In the genomic region with DNA sequence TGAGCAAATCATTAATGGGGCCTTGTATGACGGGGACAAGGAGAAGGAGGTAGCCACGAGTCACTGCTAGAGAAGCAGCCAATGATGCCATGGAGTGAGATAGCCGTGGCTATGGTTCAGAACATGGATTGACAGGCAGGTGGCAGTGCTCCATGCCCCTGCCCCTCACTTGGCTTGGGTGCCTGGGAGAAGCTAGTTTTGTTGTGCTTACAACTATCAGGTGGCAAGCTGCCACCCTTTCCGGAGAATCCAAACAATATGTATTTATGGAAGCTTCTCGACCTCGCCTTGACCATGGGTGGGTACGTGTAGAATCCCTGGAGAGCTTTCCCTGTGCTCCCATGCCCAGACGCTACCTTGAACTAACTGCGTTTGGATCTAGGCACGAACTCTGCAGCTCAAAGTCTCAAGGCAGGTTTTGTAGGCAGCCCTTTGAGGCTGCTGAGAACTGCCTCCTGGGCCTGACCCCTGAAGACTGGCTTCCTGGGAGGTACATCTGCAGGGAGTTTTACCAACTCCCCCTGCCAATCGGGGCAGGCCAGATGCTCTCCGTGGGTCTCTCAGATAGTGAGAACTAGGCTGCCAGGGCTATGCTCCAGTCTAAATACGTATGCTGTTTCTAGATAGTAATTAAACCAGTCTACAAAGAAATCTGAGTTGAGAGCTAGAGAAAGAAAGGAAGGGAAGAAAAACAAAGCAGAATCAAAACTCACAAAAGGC, we compare ENCODE assay signal across 8 mouse cellular contexts. TPM values are rescaled to one million over a fixed set of nuclear protein-coding genes. Genes with fewer than 3 reads are reported as not detected.
DNase-seq lines count a peak whose midpoint lies in the region; ATAC-seq and TF ChIP-seq lines count a peak whose summit lies in the region.

No protein-coding gene starts in this region.

- H3K27ac ChIP-seq in heart, adult 2 months, result peak overlapping the region; percentile 51
- H3K27ac ChIP-seq in heart, embryonic 11.5 days (ENCODE audit: low read depth, low read length), result no peak overlapping the region
- H3K27ac ChIP-seq in hindbrain, embryonic 15.5 days (replicated peaks), result peak overlapping the region; percentile 58
- peak overlapping the region; percentile 54; the same call in 1 of the 2 replicates for H3K27ac ChIP-seq in midbrain, embryonic 12.5 days (replicated peaks)

- H3K4me3 ChIP-seq in heart, adult 2 months, result no peak overlapping the region
- H3K4me3 ChIP-seq in heart, embryonic 11.5 days (ENCODE audit: low read depth, low read length), result no peak overlapping the region
- H3K4me3 ChIP-seq in hindbrain, embryonic 15.5 days, result no peak overlapping the region
- no peak overlapping the region for H3K4me3 ChIP-seq in midbrain, embryonic 12.5 days

- intact Hi-C loops in heart, adult 2 months (cut with DNase I), result no loop called here
- intact Hi-C loops in gastrocnemius, postnatal 36 days (cut with DNase I), result no loop called here

- H3K4me1 ChIP-seq in heart, adult 2 months (ENCODE audit: control insufficient read depth, insufficient read depth, low read length), result peaks cover 25% of the 10 kb centered on the region
- peaks cover 45% of the 10 kb centered on the region for H3K4me1 ChIP-seq in heart, embryonic 11.5 days (ENCODE audit: control insufficient read depth, insufficient read depth, low read length)
- H3K4me1 ChIP-seq in hindbrain, embryonic 15.5 days (replicated peaks), result peaks cover 40% of the 10 kb centered on the region
- peaks cover 40% of the 10 kb centered on the region for H3K4me1 ChIP-seq in midbrain, embryonic 12.5 days

- H3K36me3 ChIP-seq in heart, adult 2 months (ENCODE audit: control insufficient read depth, insufficient read depth, low read length), result no peaks in the 10 kb centered on the region
- H3K36me3 ChIP-seq in heart, embryonic 11.5 days (ENCODE audit: control insufficient read depth, insufficient read depth, low read length), result no peaks in the 10 kb centered on the region
- no peaks in the 10 kb centered on the region for H3K36me3 ChIP-seq in hindbrain, embryonic 15.5 days
- H3K36me3 ChIP-seq in midbrain, embryonic 12.5 days, result no peaks in the 10 kb centered on the region

- H3K9me3 ChIP-seq in heart, embryonic 11.5 days (replicated peaks; ENCODE audit: control insufficient read depth, low read length), result no peaks in the 10 kb centered on the region
- H3K9me3 ChIP-seq in hindbrain, embryonic 15.5 days, result no peaks in the 10 kb centered on the region
- no peaks in the 10 kb centered on the region for H3K9me3 ChIP-seq in midbrain, embryonic 12.5 days

- 24% methylated on average over 13 of the region's 13 CpGs for WGBS in heart, adult 2 months
- 68% methylated on average over 13 of the region's 13 CpGs for WGBS in heart, embryonic 11.5 days (ENCODE audit: insufficient replicate concordance)
- WGBS in hindbrain, embryonic 15.5 days, result 45% methylated on average over 13 of the region's 13 CpGs
- WGBS in midbrain, embryonic 12.5 days, result 78% methylated on average over 13 of the region's 13 CpGs

- H3K9ac ChIP-seq in heart, adult 2 months (ENCODE audit: low read depth, low read length), result no peak overlapping the region
- no peak overlapping the region for H3K9ac ChIP-seq in heart, embryonic 11.5 days (ENCODE audit: low read depth, low read length)
- no peak overlapping the region for H3K9ac ChIP-seq in hindbrain, embryonic 15.5 days
- no peak overlapping the region for H3K9ac ChIP-seq in midbrain, embryonic 12.5 days (replicated peaks)

- H3K27me3 ChIP-seq in heart, adult 2 months (ENCODE audit: control insufficient read depth, insufficient read depth, low read length), result no peaks in the 10 kb centered on the region
- peaks cover 50% of the 10 kb centered on the region for H3K27me3 ChIP-seq in heart, embryonic 11.5 days (ENCODE audit: control insufficient read depth, insufficient read depth, low read length)
- no peaks in the 10 kb centered on the region for H3K27me3 ChIP-seq in hindbrain, embryonic 15.5 days
- H3K27me3 ChIP-seq in midbrain, embryonic 12.5 days, result no peaks in the 10 kb centered on the region

- TF ChIP-seq CTCF in heart, adult 2 months (IDR thresholded peaks at IDR 0.05), result peak; percentile 52

- H3K4me2 ChIP-seq in heart, embryonic 11.5 days, result no peak overlapping the region
- H3K4me2 ChIP-seq in hindbrain, embryonic 15.5 days, result peak overlapping the region; percentile 5; the same call in 1 of the 2 replicates
- no peak overlapping the region for H3K4me2 ChIP-seq in midbrain, embryonic 12.5 days (replicated peaks)

- H3K79me2 ChIP-seq in heart, adult 2 months (replicated peaks; ENCODE audit: control insufficient read depth, insufficient read depth, low read length), result no peaks in the 10 kb centered on the region

- no peak for TF ChIP-seq EP300 in heart, adult 2 months (IDR thresholded peaks at IDR 0.05; ENCODE audit: insufficient read depth, low read depth, low read length)

- peak in 1 of 2 experiments; percentile 49 for DNase-seq in heart, adult 2 months
- no peak for DNase-seq in gastrocnemius, postnatal 36 days
- no peak for DNase-seq in thymus, postnatal 10 days (ENCODE audit: low spot score in 2 of 2)
- no peak for DNase-seq in gastrocnemius, postnatal 25 days

- ATAC-seq in heart, embryonic 11.5 days (replicated peaks; ENCODE audit: insufficient number of reproducible peaks, low FRiP score, low TSS enrichment), result no peak
- ATAC-seq in common myeloid progenitor, adult 5-6 weeks (replicated peaks; ENCODE audit: low read depth, poor library complexity, severe bottlenecking), result peak; percentile 42; the same call in 1 of the 2 replicates
- no peak for ATAC-seq in hindbrain, embryonic 15.5 days (ENCODE audit: low FRiP score, low read depth)
- ATAC-seq in midbrain, embryonic 12.5 days (ENCODE audit: low FRiP score, low read depth), result no peak

- no peak for TF ChIP-seq POLR2A in heart, adult 2 months (IDR thresholded peaks at IDR 0.05; ENCODE audit: insufficient read depth, low read depth, low read length)

RNA-seq across cellular contexts. Expression of gene Rgs3, which starts 54.2 kb away (rescaled TPM):
- total RNA-seq in heart, adult 2 months (2021), result 10 to 100 TPM; 23.5 to 33.7 TPM
- 48.1 and 49.4 TPM in 2 replicates for polyA plus RNA-seq in heart, adult 2 months (2012; rRNA removed)
- 49.8 and 54.3 TPM in 2 replicates for polyA plus RNA-seq in heart, embryonic 11.5 days (2014; fragmentation: Nextera tagmentation; extraction: Ambion mirVana)
- 6.2 and 8.2 TPM in 2 replicates for total RNA-seq in common myeloid progenitor, adult 5-6 weeks (2017)
- 63.5 and 69.3 TPM in 2 replicates for polyA plus RNA-seq in hindbrain, embryonic 15.5 days (2015; fragmentation: Nextera tagmentation; extraction: Ambion mirVana)
- 58.5 and 60.2 TPM in 2 replicates for polyA plus RNA-seq in midbrain, embryonic 12.5 days (2016; fragmentation: Nextera tagmentation; extraction: Ambion mirVana)
- 1 to 10 TPM; 7.5 to 9.5 TPM for total RNA-seq in gastrocnemius, postnatal 36 days (2021)
- 10 to 100 TPM; 10.5 to 11.2 TPM for total RNA-seq in gastrocnemius, postnatal 25 days (2021)
